Mouse (Mus musculus): ENCODE results near the gene Rprd1b. TPM values are rescaled to one million over a fixed set of nuclear protein-coding genes. Genes with fewer than 3 reads are reported as not detected.

Gene Rprd1b
- polyA plus RNA-seq, 1 experiment from 2014 or later, result 48.9 TPM

DNA sequence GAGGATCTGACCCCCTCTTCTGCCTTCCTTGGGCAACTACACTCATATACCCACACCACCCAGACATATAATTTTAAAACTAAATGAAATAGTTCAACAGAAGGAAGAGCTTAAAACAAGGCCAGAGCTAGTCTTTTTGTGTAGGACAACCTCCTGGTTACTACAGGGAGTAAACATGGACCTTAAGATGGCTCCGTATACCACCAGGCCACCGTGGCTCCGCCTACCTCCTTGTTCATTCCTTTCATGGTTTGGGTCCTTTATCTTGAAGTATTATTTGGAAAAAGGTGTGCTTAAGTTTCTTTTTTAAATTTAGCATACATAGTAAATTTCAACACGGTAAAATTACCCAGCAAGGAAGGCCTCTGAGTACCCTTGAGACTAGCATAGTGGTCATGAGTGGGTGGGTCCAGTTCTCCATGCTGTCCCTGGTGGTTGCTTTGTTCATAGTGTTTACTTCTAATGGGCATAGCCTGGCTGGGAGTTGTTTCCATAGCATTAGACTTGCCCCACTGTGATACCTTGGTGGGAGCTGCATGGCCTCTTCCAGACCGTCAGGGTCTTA lies 39.0 kb downstream of the Rprd1b start:
- Histone ChIP-seq H3K9ac (no peak overlapping the region), H3K27me3 (no peaks in the 10 kb centered on the region), H3K27ac (no peak overlapping the region), H3K4me2 (no peak overlapping the region), H3K4me3 (replicated peaks) (no peak overlapping the region), H3K36me3 (peaks cover 88% of the 10 kb centered on the region), H3K4me1 (peaks cover 16% of the 10 kb centered on the region), H3K9me3 (replicated peaks) (no peaks in the 10 kb centered on the region)
- 99% methylated on average over 5 of the region's 5 CpGs for WGBS
- ATAC-seq (replicated peaks; ENCODE audit: low FRiP score), result no peak

DNA sequence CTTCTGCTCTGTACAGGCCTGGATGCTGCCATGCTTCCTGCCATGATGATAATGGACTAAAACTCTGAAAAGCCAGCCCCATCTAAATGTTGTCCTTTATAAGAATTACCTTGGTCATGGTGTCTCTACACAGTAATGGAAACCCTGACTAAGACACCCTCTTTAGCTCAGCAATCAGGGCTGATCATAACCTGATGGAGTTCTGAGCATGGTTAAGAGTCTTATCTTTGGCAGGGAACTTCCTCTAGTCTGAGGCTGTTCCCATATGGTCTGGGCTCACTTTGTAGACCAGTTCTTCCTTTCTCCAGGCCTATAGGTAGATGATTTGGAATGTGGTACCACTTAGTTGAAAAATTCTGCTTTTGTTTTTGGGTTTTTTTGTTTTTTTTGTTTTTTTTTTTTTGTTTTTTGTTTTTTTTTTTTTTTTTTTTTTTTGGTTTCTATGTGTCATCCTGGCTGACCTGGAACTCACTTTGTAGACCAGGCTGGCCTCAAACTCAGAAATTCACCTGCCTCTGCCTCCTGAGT lies 40.2 kb downstream of the Rprd1b start:
- peaks cover 90% of the 10 kb centered on the region for H3K36me3 ChIP-seq
- H3K27ac ChIP-seq, result no peak overlapping the region
- no peak overlapping the region for H3K4me3 ChIP-seq (replicated peaks)
- H3K9ac ChIP-seq, result no peak overlapping the region
- H3K4me2 ChIP-seq, result no peak overlapping the region
- ATAC-seq (replicated peaks; ENCODE audit: low FRiP score), result no peak
- H3K9me3 ChIP-seq (replicated peaks), result no peaks in the 10 kb centered on the region
- H3K27me3 ChIP-seq, result no peaks in the 10 kb centered on the region
- H3K4me1 ChIP-seq, result peaks cover 16% of the 10 kb centered on the region

DNA sequence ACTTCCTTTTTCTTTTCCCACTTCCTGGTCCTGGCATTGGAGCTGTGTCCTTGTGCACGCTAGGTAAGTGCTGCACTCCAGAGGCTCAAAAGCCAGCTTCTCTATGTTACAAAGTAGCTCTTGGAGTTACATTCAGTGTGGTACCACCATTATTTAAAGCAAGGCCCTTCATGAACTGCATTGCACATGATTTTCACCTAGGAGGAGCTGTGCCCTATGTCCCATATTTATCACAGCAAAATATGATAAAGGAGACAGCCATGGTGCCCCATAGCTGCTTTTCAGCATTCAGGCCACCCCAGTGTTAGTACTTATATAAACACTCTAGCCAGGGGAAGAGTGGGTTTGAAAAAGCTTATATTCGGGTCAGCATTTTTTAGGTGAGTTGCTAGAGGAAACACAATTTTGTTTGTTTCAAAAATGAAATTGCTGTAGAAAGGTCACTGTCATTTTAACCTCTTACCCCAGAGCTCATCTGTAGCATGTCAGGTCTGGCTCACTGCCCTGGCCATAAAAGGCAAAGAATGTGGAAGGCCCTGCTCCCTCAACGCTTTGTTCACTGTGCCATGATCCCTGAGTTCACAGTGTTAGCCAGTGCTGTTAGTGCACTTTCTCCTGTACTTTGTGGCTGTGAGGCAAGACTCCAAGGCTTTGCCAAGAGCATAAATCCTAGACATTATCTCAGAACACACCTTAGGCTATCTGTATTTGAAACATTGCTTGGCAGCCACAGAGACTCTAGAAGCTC lies 42.8 kb downstream of the Rprd1b start:
- Histone ChIP-seq H3K4me1 (peaks cover 11% of the 10 kb centered on the region), H3K36me3 (peaks cover 94% of the 10 kb centered on the region), H3K27ac (peak overlapping the region; percentile 22; the same call in 1 of the 2 replicates), H3K4me3 (replicated peaks) (no peak overlapping the region), H3K27me3 (no peaks in the 10 kb centered on the region), H3K4me2 (no peak overlapping the region), H3K9ac (no peak overlapping the region), H3K9me3 (replicated peaks) (no peaks in the 10 kb centered on the region)
- ATAC-seq (replicated peaks; ENCODE audit: low FRiP score), result no peak
- WGBS, result 62% methylated on average over 3 of the region's 3 CpGs

DNA sequence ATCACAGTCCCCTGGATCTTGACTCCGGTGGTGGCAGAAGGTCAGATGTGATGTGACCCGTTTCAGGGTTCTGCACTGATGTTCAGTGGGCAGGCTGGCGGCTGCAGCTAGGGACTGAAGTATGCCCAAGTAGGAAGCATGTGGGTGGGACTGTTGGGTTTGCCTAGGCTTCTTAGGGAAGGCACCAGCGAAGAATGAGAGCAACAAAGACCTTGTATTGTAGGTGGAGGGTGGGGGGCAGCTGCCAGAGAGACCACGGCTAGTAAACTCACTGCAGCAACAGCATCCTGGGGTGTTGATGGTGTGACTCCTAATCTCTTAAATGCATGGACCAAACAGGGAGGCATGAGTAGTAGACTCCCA lies 43.3 kb downstream of the Rprd1b start:
- H3K9ac ChIP-seq, result no peak overlapping the region
- H3K9me3 ChIP-seq (replicated peaks), result no peaks in the 10 kb centered on the region
- H3K4me2 ChIP-seq, result no peak overlapping the region
- no peak for ATAC-seq (replicated peaks; ENCODE audit: low FRiP score)
- H3K4me1 ChIP-seq, result peaks cover 8% of the 10 kb centered on the region
- H3K4me3 ChIP-seq (replicated peaks), result no peak overlapping the region
- H3K27me3 ChIP-seq, result no peaks in the 10 kb centered on the region
- H3K27ac ChIP-seq, result 0 out of 2 replicates have a peak overlapping the region, but pooled peaks have one; percentile 22
- WGBS, result 71% methylated on average over 5 of the region's 5 CpGs
- peaks cover 94% of the 10 kb centered on the region for H3K36me3 ChIP-seq

DNA sequence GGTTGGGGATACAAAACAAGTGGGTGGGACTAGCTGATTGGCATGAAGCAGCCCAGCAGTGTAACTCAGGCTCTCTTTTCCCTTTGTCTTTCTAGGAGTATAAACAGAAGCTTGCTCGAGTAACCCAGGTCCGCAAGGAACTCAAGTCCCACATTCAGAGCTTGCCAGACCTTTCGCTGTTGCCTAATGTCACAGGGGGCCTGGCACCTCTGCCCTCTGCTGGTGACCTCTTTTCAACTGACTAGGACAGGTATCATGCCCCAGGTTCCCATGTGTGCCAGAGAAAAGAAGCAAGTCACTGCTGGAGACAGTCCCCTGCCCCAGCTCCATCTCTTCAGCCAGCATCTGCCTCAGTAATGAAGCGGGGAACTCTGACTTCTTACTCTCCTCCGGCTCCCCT lies 46.5 kb downstream of the Rprd1b start:
- Histone ChIP-seq H3K9ac (no peak overlapping the region), H3K27ac (no peak overlapping the region), H3K4me3 (replicated peaks) (no peak overlapping the region), H3K4me2 (no peak overlapping the region), H3K4me1 (peaks cover 12% of the 10 kb centered on the region), H3K27me3 (no peaks in the 10 kb centered on the region), H3K36me3 (peaks cover 86% of the 10 kb centered on the region), H3K9me3 (replicated peaks) (no peaks in the 10 kb centered on the region)
- no peak for ATAC-seq (replicated peaks; ENCODE audit: low FRiP score)
- WGBS, result 88% methylated on average over 5 of the region's 5 CpGs

DNA sequence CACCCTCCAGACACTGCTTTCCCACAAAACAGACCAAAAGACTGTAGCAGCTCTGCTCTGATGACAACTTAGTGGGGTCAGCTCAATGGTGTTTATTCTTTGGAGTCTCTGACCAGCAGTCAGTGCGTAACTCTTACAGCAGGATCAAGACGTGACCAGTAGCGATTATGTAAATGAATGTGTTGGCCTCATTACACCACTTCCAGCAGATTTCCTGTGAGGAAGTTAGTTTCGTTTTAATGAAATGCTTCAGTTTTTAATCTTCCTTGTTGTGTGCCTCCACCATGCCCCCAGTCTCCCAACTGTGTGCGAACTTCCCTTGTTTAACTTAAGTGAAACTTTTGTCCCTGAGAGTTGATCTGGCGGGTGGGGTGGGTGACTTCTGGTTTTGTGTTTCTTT lies 48.4 kb downstream of the Rprd1b start:
- Histone ChIP-seq H3K9me3 (replicated peaks) (no peaks in the 10 kb centered on the region), H3K27me3 (no peaks in the 10 kb centered on the region), H3K36me3 (peaks cover 68% of the 10 kb centered on the region), H3K4me1 (peaks cover 19% of the 10 kb centered on the region), H3K27ac (no peak overlapping the region), H3K4me3 (replicated peaks) (no peak overlapping the region), H3K9ac (no peak overlapping the region), H3K4me2 (no peak overlapping the region)
- 86% methylated on average over 6 of the region's 6 CpGs for WGBS
- ATAC-seq (replicated peaks; ENCODE audit: low FRiP score), result no peak

DNA sequence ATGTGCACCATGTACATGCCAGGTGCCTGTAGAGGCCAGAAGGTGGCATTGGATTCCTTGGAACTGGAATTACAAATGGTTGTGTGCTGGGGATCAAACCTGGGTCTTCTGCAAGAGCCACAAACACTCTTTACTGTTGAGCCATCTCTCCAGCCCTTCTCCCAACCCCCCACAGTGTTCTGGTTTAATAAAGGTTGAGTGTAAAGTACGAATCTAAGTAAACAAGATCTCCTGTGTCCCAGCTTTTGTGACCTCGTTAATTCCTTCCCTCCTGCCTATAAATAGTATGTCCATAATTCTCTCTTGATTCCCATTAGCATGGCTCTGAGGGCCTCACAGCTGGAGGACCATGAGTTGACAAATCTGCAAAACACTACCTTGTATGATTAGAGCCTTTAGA lies 49.7 kb downstream of the Rprd1b start:
- Histone ChIP-seq H3K36me3 (peaks cover 55% of the 10 kb centered on the region), H3K27ac (no peak overlapping the region), H3K4me3 (replicated peaks) (no peak overlapping the region), H3K9me3 (replicated peaks) (no peaks in the 10 kb centered on the region), H3K9ac (no peak overlapping the region), H3K27me3 (no peaks in the 10 kb centered on the region), H3K4me1 (peaks cover 19% of the 10 kb centered on the region), H3K4me2 (no peak overlapping the region)
- WGBS, result 53% methylated on average over 2 of the region's 2 CpGs
- ATAC-seq (replicated peaks; ENCODE audit: low FRiP score), result no peak

DNA sequence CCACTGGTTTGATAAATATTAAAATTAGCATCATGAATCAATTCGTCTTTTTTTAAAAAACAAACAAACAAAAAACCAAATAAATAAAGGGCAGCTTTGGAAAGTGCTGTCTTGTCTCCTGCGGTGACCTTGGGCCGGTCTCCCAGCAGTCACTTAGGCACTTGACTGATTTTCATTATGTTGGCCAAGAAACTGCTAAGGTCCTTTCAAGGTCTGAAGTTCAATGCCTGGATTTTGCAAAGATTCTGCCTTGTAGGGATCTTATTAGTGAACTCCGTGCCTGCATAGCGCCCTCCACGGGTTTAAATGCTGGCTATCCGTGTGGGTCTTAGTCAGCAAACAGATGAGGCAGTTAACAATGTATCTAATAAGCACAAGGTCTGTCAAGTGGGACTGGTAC lies 50.7 kb downstream of the Rprd1b start:
- Histone ChIP-seq H3K9me3 (replicated peaks) (no peaks in the 10 kb centered on the region), H3K9ac (no peak overlapping the region), H3K4me3 (replicated peaks) (no peak overlapping the region), H3K27ac (no peak overlapping the region), H3K36me3 (peaks cover 45% of the 10 kb centered on the region), H3K4me2 (no peak overlapping the region), H3K27me3 (no peaks in the 10 kb centered on the region), H3K4me1 (peaks cover 19% of the 10 kb centered on the region)
- no peak for ATAC-seq (replicated peaks; ENCODE audit: low FRiP score)
- 89% methylated on average over 7 of the region's 7 CpGs for WGBS

DNA sequence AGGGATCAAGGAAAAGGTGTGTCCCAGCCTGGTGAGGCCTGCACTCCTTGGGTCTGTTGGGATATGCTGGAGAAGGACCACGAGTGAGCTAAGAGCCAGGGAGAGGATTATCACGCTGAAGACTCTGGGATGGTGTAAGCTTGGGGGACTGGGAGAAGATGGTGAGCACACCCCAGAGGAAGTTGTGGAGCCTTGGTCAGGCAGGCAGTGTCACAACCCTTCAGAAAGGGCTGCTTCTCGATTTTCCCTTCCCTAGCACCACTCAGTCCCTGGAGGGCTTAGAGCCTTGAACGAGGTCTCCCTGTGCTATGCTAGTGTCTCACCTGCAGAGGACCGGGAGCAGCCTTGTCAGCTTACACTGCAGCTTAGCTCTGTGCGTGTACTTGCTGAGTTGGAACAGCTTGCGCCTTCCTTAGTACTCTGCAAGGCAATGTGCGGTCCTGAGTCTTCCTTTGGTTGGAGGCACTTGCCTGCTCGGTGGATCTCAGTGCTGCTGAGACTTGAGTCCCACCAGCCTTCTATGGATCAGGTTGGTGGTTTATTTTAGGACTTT lies 51.6 kb downstream of the Rprd1b start:
- Histone ChIP-seq H3K27ac (peak overlapping the region; percentile 58), H3K4me3 (replicated peaks) (no peak overlapping the region), H3K36me3 (peaks cover 36% of the 10 kb centered on the region), H3K27me3 (no peaks in the 10 kb centered on the region), H3K4me1 (peaks cover 19% of the 10 kb centered on the region), H3K9ac (no peak overlapping the region), H3K9me3 (replicated peaks) (no peaks in the 10 kb centered on the region), H3K4me2 (no peak overlapping the region)
- no peak for ATAC-seq (replicated peaks; ENCODE audit: low FRiP score)
- 49% methylated on average over 9 of the region's 9 CpGs for WGBS

DNA sequence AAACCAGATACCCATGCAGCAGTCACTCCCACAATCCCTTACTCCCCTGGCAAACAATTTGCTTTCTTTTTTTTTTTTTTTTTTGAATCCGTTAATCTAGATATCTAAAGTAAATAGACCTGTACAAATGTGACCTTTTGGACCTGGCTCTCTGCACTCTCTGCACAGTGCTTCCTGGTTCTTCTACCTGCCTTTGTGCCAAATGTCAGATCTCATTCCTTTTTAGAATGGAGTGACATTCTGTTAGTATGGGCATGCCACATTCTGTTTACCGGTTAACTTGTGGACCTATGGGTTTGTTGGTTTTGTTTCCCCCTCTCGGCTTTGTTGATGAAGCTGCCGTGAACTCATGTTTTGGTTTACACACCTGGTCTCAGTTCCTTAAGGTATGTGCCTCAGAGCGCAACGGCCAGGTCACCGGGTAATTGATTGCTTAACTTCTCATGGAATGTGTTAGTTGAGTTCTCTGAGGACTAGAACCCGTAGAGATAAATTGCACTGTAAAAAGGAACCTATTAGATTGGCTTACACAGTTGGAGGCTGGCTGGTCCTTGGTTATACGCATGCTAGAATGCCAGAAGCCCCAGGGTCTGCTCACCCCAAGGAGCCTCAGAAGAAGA lies 52.4 kb downstream of the Rprd1b start:
- H3K27ac ChIP-seq, result peak overlapping the region; percentile 58
- H3K27me3 ChIP-seq, result no peaks in the 10 kb centered on the region
- no peak overlapping the region for H3K4me3 ChIP-seq (replicated peaks)
- no peak overlapping the region for H3K4me2 ChIP-seq
- peaks cover 19% of the 10 kb centered on the region for H3K4me1 ChIP-seq
- H3K9ac ChIP-seq, result no peak overlapping the region
- 67% methylated on average over 9 of the region's 9 CpGs for WGBS
- no peak for ATAC-seq (replicated peaks; ENCODE audit: low FRiP score)
- H3K9me3 ChIP-seq (replicated peaks), result no peaks in the 10 kb centered on the region
- peaks cover 27% of the 10 kb centered on the region for H3K36me3 ChIP-seq

DNA sequence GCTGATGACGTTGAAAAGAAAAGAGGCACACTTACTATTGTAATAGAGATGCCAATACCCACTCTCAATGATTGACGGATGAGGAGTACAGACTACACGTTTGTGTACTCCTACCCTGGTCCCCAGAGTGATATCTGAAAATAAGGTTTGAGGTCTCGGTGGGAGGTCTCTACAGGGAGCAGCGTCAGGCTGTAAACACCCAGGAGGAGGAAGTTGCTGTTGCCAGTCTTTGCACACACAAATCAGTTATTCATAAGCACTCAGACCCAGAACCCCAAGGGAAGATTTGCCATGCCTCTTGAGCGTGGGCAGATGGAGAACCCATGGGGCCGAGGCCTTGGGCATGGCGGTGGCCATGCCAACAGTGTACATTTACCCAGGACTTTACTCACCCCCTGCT lies 56.2 kb downstream of the Rprd1b start:
- Histone ChIP-seq H3K36me3 (no peaks in the 10 kb centered on the region), H3K4me2 (no peak overlapping the region), H3K27ac (no peak overlapping the region), H3K9me3 (replicated peaks) (no peaks in the 10 kb centered on the region), H3K27me3 (no peaks in the 10 kb centered on the region), H3K4me1 (peaks cover 19% of the 10 kb centered on the region), H3K9ac (no peak overlapping the region), H3K4me3 (replicated peaks) (no peak overlapping the region)
- 71% methylated on average over 8 of the region's 8 CpGs for WGBS
- ATAC-seq (replicated peaks; ENCODE audit: low FRiP score), result no peak

DNA sequence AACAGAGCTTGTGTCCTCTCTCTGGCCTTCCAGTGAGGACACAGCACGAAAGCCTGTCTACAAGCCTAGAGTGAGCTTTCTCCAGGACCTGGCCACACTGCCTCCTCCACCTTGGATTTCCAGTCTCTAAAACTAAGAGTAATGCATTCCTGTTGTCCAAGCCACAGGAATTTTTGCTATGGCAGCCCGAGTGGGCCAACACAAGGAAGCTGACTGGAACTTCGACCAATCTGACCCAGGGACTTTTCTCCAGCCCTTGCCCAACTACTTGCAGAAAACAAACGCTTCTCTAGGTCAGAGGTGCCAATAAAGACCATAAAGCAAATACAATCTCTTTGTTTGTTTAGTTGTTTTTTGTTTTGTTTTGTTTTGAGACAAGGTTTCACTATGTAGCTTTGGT lies 61.8 kb downstream of the Rprd1b start:
- Histone ChIP-seq H3K9me3 (replicated peaks) (no peaks in the 10 kb centered on the region), H3K36me3 (no peaks in the 10 kb centered on the region), H3K4me3 (replicated peaks) (no peak overlapping the region), H3K4me1 (peaks cover 29% of the 10 kb centered on the region), H3K27ac (no peak overlapping the region), H3K9ac (no peak overlapping the region), H3K27me3 (no peaks in the 10 kb centered on the region), H3K4me2 (no peak overlapping the region)
- no peak for ATAC-seq (replicated peaks; ENCODE audit: low FRiP score)
- WGBS, result 73% methylated on average over 4 of the region's 4 CpGs

Measured in kidney, embryonic 15.5 days (tissue).